Mouse (Mus musculus): ENCODE data around the gene Vps25.

Vps25 gene

DNA sequence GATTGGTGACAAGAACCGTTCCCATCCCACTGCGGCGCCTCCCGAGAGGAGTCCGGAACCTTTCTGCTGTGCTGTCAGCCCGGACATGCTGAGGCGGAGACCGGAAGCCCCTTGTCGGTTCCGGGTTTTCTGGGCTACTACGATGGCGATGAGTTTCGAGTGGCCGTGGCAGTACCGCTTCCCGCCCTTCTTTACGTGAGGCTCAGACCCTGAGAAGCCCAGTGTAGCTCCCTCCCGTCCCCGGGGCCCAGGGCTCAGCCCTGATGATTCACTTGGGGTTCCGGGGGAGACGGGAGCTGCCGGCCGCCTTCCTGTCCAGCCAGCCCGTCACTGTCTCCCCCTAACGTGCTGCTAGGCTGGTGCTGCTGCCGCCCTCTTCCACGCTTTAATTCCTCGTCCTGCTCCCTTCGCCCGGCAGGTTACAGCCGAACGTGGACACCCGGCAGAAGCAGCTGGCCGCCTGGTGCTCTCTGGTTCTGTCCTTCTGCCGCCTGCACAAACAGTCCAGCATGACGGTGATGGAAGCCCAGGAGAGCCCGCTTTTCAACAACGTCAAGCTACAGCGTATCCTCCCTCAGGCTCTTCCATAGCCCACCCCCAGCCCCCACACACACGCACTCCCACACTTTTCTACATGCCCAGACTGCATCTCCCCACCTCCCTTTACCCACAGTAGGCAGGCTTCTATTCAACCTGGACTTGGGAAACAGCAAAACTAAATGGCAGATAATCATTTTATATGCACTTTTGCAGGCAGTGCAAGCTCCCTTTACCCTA, at the start of gene Vps25:
TSS of gene Vps25 (plus strand) at position 95 of the 777 bp plus-strand sequence.
- peak; percentile 77 to 86 for DNase-seq (ENCODE audit: low spot score in 2 of 2)

DNA sequence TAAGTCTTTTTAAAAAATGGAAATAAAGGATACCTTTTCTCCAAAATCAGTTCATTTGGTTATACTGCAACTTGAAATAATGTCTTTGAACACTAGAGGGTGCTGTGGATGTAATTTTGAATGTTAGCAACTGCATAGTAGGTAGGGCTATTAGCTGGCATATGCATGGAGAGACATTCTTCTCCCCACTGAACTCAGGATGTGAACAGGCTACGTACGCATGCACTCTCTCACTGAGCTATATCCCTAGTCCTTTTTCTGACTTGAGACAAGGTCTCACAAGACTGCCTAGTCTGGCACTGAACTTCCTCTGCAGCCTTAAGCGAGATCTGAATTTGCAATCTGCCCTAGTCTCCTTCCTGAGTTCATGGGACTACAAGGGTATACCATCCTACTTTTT, 41.5 kb upstream of the Vps25 start:
- no peak for DNase-seq (ENCODE audit: low spot score in 2 of 2)

DNA sequence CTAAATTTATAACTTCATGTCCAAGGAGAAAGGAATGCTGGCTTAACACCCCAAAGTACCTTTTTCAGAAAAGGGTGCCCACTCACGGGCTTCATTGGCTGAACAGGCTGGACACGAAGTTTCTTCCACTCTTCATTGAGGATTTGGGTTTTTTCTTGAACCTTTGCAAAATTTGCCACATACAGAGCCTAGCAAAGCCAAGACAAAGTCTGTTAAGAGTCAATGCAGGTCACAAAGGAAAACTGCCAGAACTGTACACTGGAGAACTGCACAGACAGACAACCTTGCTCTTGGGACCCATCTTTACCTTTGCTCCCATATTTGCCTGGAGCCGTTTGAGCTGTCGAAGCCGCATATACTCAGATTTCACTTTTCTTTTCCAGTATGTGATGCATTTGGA, 36.6 kb upstream of the Vps25 start:
- no peak for DNase-seq (ENCODE audit: low spot score in 2 of 2)

DNA sequence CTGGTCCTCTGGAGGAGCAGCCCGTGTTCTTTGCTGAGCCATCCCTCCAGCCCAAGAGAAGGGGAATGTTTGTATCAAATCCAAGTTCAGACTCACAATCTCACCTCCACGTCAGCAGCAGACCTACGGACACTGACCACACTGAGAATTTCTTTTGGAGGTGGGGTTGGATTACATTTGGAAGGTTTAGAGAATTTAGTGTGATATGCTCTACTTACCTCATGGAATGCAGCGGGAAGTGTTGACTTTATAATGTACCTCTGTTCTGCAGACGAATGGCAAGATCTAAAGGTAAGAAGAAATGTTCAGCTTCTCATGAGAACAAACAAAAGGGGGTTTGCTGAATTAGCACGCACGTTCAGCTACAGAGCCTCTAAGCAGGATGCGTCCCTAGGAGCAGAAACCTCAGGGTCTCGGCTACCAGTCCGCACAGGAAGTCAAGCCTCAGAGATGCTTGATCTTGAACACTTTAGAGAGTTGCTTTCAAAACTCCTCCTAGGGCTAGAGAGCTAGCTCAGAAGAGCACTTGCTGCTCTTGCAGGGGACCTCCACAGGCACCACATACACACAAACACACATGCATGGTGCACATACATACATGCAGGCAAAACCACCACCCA, 35.0 kb upstream of the Vps25 start:
- no peak for DNase-seq (ENCODE audit: low spot score in 2 of 2)

DNA sequence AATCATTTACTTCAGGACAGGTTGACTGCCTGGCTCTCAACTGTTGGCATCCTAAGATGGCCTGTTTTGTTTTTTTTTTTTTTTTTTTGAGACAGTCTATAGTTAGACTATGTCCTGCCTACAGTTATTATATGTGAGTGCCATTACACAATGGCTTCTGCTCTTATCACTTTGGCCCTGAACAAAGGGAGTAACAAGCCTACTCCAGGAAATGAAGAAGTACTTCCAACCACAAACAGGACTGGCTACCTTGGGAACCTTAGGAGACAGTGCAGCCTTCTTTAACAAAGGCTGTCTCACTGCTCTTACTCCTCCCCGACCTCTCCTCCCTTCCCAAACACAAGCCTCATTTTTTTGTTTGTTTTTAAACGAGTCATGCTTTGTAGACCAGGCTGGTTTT, 32.7 kb upstream of the Vps25 start:
- DNase-seq (ENCODE audit: low spot score in 2 of 2), result no peak

DNA sequence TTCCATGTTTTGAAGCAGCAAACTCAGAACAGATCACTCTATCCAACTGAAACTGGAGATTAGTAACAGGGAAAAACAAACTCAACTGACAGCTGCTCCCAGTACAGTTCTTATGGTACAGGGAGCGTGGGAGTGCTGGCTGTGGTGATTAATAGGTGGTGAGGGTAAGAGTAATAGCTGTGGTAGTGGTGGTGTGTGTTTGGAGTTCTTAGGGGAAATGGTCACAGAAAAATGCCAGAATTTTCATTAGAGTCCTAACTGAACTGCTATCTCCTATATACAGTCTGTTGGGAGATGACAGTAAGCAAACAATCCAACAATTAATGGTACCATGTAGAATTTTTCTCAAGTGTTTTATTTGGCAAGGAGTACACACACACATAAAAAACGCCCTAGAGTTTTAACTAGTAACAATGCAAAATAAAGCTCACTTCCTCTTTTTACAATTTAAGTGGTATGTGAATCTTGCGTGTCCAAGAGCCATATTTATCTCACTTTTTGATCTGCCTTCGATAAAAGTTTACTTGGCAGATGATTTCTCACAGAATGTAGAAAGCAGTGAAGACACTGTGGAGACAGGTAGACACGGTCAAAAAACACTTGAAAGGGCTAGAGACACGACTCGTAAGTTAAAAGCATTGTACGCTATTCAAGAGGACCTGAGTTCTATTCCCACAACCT, 32.1 kb upstream of the Vps25 start:
- DNase-seq (ENCODE audit: low spot score in 2 of 2), result no peak

DNA sequence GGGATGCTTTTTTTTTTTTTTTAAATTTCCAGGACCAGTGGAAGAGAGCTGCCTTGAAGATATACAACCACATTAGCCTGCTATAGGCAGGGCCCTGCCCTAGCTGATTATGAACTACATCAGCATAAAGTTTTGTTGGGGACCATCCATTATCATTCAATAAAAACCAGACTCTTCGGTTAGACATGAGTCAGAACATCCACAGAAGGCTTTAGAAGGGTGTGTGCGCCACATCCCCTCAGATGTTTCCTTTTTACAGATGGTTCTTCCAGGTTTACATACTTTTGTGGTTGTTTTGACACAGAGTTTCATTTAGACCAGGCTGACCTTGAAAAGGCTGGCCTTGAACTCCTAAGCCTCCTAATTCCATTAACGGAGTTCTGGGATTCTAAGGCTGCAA, 29.2 kb upstream of the Vps25 start:
- DNase-seq (ENCODE audit: low spot score in 2 of 2), result no peak

DNA sequence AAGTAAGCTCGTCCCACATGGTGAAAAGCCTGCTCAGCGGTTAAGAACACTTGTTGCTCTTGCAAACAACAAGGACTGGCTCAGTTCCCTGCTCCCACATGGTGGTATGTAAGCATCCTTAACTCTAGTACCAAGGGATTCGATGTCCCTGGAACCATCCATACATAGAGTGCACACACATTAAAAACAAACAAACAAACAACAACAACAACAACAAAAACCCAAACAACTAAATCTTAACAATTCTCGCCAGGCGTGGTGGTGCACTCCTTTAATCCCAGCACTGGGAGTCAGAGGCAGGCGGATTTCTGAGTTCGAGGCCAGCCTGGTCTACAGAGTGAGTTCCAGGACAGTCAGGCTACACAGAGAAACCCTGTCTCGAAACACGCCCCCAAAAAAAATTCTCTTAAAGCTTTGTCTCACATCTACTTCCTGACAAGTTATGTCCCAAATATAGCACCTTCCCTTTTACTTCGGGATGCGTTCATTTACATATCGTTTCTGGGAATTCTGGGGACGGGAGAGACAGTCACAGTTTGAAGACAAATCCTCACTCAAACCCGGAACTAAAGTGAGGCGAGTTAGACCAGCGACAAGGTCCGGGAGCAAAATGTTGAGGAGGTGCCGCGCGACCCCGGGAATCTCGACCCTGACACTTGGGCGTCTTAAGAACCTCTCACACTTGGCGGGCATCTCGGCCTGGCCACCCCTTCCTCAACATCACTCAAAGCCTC, 28.0 kb upstream of the Vps25 start:
- DNase-seq (ENCODE audit: low spot score in 2 of 2), result no peak

DNA sequence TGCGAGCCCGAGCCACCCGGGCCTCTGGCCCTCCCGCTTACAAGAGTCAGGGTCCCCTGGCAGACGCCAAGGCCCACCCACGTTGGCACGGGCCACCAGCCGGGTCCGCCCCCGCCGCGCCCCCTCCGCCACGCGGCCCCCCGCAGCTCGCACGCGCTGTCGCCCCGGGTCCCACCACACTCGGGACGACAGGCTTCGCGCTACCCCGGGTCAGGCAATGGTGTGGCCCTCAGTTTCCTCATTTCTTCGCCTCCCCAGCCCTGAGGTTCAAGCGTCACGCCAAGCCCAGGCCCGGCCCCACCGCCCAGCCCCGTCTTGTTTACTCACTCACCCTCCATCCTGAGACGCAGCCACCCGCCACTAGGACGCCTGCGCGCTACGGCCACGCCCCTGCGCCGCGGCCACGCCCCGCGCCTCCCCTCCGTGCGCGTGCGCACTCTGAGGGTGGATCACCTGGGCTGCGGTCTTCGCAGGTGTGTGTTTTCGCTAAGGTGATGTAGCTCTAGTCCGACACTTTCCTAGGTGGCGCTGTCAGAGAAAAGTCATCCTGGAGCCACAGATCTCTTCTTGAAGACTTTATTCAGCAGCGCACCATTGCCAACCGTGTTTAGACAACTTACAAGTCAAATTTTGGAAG, 27.3 kb upstream of the Vps25 start, which contains the start of gene Ezh1:
TSS of gene Ezh1 (minus strand) at position 399 of the 637 bp plus-strand sequence.
- DNase-seq (ENCODE audit: low spot score in 2 of 2), result peak; percentile 90

DNA sequence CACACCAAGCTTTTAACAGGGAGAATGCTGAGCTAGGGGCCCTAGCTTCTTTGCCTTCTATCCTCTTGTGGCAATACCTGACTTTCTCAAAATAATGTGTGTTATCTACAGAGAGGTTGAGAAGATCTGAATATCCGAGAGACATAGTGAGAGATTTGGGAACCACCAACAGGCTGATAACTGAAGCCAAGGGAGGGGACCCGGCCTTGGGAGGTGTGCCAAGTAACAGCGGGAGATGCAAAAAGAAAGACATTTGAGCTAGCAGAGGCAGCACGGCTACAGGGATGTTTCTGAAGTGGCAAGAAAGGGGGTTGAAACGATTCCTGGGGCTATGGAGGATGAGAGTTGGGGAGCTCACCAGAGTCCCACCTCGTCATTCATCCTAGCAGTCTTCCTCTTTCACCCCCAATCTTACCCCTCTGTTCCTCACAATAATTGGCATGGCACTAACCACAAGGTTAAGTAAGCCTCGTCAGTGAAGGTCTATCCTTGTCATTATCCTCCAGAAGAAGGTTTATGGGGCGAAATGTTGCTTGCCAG, 24.1 kb upstream of the Vps25 start:
- DNase-seq (ENCODE audit: low spot score in 2 of 2), result no peak

DNA sequence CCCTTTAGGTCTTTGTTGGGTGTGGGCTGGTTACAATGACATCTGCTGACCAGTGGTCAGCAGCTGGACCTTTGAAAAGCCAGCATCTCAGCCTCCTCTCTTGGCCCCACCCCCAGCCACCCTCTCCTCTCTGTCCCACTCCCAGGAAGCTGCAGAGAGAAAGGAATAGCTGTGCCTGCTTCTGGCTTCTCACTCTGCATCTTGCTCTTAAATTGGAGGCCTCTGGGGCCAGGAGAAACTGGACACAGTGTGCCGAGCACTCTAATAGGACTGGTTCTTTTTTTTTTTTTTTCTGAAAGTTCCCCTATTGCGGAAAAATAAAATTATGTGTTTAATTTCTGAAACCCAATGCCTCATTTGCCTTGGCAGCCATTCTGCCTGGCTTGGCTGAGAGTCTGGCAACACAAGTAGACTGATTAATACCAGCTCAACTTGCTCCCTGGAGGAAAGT, 23.4 kb upstream of the Vps25 start:
- peak in 1 of 2 experiments; percentile 62 for DNase-seq (ENCODE audit: low spot score in 2 of 2)

DNA sequence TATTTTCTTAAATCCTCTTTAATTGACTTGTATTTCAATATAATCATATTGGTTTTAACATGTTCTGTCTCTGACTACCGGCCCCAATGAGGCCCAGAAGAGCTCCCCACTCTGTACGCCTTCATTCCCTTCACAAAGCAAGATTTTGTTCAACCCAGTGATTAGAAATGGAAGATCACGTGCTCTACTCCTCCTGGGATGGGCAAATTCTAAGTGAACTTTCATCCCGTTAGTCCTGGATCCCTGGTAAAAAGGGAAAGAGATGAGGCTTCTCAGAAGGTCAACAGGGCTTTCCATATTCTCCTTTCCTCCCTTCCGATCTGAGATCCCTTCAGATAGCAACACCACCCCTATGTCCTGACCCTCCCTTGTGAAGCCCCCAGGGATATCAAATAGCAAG, 23.0 kb upstream of the Vps25 start:
- no peak for DNase-seq (ENCODE audit: low spot score in 2 of 2)

DNA sequence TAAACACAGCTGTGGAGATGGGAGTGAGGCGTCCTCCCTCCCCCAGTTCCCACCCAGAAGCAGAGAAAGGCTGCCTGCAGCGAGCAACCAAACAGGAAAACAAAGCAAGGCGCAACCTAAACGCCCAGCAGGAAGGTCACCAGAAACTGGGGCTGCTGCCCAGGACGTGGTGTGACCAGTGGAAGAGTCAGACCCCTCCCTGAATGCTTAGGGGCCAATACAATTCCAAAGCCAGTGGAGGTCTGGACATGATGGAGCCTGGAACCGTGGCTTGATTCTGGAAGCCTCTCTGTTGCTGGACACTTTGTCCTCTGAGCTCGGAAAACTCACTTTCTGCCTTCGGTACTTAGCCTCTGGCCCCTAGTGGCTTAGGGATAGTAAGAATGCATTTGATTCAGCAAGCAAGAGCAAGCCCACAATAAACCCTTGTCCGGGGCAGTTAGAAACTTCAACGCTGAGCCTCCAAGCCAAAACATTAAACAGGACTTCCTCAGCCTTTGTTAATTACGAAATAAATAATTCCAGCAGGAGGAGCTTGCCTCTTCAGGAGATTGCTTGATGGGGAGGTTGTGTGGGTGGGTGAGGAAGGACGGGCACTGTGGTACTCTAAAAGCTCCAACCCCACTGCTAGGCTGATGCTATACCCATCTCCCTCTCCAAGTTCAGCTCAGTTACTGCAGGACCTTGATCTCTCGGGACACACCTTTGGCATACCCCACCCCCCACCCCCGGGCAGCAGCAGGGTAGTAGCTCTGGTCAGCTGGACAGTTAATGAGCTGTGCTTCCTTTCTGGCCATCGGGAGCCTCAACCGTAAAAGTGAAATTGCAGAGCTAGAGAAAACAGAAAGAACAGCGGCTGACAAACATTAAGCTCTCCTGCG, 22.3 kb upstream of the Vps25 start:
- peak; percentile 63 to 71 for DNase-seq (ENCODE audit: low spot score in 2 of 2)

DNA sequence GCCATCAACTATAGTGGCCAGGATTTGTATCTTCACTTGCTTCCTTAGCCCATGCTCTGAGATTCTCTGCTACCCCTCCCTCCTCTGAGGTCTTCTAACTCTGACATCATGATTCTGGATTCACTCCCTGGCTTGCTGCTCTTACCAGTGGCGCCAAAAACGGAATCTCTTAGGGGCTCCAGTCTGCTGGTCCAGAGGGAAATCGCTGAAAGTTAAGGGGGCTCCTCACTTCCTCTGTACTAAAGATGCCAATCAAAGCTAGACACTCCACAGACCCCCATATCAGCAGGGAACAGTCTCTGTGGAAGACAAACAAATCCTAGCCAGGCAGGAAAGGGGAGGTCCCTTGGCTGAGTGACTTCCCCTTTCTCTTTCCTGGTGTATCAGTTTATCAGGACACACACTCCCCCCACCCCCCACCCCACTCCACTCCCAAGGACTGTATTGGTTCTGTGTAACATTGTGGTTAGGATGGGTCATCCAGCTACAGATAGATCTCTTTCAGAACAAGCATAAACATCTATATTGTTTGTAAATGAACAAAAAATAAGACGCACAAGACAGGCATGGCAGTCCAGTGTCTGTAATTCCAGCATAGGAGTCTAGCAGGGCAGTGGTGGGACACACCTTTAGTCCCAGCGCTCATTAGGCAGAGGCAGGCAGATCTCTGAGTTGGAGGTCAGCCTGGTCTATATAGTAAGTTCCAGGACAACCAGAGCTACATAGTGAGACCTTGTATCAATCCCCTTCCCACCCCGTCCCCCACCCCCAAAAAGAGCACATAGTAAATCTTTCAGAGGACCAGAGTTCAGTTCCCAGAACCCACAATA, 21.3 kb upstream of the Vps25 start:
- DNase-seq (ENCODE audit: low spot score in 2 of 2), result peak in 1 of 2 experiments; percentile 34

DNA sequence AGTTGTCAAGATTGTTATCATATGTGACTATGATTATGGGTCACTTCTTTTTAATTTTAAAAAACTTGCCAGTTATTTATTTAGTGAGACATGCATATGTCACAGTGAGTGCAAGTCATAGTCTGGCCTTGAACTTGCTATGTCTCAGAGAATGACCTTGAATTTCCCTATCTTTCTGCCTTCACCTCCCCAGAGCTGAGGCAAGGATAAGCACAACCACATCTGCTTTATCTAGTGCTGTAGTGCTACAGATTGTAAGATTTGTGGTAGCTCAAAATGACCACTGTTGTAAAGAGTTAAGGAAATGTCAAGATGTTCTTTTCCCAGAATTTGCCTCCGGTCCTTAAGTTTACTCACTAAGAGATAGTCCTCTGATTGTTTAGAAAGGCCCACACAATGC, 20.3 kb upstream of the Vps25 start:
- DNase-seq (ENCODE audit: low spot score in 2 of 2), result no peak

DNA sequence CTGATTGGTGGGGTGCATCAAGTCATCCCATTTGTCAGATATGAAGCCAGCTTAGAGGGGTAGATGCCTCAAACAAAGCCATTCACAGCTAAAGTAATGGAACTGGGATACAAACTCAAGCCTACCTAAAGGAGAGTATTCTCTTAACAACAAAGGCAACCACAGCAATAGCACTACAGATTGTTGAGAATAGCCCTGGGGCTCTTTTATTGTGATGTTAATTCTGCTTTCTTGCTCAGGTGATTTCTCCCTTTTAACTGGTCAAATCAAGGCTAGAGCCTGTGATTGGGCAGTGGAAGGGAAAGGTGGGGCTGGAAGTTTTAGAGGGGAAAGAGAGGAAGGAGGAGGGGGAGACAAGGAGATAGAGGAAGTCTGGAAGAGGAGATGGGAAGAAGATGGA, 19.4 kb upstream of the Vps25 start:
- no peak for DNase-seq (ENCODE audit: low spot score in 2 of 2)

DNA sequence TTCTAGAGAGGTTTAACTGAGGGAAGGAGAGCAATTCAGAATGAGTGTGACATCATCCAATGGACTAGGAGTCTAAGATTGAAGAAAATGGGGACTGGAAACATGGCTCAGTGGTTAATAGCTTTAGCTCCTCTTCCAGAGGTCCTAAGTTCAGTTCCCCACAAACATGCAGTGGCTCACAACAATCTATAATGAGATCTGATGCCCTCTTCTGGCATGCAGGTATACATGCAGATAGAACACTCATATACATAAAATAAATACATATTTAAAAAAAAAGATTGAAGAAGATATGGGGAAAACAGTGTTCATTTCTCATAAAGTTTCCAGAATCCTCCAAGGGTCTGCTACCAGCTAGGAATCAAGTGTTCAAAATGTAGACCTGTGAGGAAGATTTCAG, 18.1 kb upstream of the Vps25 start:
- DNase-seq (ENCODE audit: low spot score in 2 of 2), result no peak

DNA sequence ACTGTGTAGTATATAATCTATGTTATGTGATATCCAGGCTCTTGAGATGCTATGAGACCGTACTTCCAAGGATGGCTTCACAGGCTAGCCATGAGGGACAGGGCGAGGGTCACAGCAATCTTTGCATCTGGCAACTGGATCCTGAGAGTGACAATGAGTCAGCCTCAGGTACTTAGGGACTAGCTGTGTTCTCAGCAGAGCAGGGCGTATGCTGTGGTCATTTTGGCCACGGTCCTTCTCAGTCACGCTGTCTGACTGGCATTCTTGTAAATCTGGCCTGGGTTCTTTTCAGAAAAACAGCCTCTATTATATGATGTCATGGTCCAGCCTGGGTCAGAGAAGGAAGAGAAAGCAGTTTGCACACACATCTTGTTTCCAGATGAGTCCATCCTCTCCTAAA, 16.7 kb upstream of the Vps25 start:
- no peak for DNase-seq (ENCODE audit: low spot score in 2 of 2)

DNA sequence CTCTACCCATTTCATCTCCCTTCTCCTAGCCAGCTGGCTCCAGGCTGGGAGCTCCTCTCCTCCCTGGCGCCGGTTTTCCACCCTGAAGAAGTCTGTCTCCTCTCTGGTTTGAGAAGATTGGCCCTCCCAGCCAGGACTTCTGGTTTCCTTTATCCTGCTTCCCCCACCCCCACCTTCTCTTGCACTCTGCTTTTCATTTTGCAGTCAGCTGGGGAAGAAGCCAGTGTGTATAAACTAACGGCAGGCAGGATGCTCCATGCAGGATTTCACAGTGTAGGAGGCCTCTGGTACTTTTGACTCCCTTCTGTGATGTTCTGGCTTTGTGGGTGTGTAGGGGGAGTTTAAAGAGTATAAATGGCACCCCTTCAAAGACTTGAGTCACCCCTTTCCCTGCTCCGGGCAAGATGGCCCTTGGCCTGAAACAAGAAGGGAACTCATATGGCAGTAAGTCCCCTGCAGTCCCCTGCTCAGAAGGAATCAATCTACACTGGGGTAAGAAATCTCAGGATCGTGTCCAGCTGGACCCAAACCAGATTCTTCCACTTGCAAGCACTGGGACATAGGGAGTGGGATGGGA, 15.3 kb upstream of the Vps25 start:
- DNase-seq (ENCODE audit: low spot score in 2 of 2), result no peak
